Comparison of ENCODE assay signal across 8 mouse cellular contexts in the genomic region with DNA sequence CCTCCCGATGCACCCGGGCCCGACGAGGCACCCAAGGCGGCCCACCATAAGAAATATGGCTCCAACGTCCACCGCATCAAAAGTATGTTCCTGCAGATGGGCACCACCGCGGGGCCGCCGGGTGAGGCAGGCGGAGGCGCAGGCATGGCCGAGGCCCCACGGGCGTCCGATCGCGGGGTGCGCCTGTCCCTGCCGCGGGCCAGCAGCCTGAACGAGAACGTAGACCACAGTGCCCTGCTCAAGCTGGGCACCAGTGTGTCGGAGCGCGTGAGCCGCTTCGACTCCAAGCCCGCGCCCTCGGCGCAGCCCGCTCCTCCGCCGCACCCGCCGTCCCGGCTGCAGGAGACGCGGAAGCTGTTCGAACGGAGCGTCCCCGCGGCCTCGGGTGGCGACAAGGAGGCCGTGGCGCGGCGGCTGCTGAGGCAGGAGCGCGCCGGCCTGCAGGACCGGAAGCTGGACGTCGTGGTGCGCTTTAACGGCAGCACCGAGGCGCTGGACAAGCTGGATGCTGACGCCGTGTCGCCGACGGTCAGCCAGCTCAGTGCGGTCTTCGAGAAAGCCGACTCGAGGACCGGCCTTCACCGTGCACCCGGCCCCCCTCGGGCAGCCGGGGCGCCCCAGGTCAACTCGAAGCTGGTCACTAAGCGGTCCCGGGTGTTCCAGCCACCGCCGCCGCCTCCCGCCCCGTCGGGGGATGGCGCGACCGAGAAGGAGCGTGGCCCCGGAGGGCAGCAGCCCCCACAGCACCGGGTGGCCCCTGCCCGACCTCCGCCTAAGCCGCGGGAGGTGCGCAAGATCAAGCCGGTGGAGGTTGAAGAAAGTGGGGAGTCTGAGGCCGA. TPM values are rescaled to one million over a fixed set of nuclear protein-coding genes. Genes with fewer than 3 reads are reported as not detected.
A peak's percentile ranks its signal among the peaks of the same experiment; 100 is the strongest.
DNase-seq lines count a peak whose midpoint lies in the region; ATAC-seq lines count a peak whose summit lies in the region.

No protein-coding gene starts in this region.

- H3K4me1 ChIP-seq in forebrain, embryonic 15.5 days: peaks cover 76% of the 10 kb centered on the region
- H3K4me1 ChIP-seq in kidney, embryonic 14.5 days (ENCODE audit: control insufficient read depth, insufficient read depth, low read length): peaks cover 60% of the 10 kb centered on the region

- under 1% methylated on average over 99 of the region's 99 CpGs for WGBS in forebrain, embryonic 15.5 days
- WGBS in kidney, embryonic 14.5 days: under 1% methylated on average over 98 of the region's 99 CpGs

- H3K4me3 ChIP-seq in forebrain, embryonic 15.5 days: peak overlapping the region; percentile 95
- H3K4me3 ChIP-seq in kidney, embryonic 14.5 days (ENCODE audit: low read length): peak overlapping the region; percentile 94

- no peaks in the 10 kb centered on the region for H3K9me3 ChIP-seq in forebrain, embryonic 15.5 days
- H3K9me3 ChIP-seq in kidney, embryonic 14.5 days (ENCODE audit: control insufficient read depth, low read length): no peaks in the 10 kb centered on the region

- H3K27ac ChIP-seq in forebrain, embryonic 15.5 days (replicated peaks): peak overlapping the region; percentile 96
- H3K27ac ChIP-seq in kidney, embryonic 14.5 days (ENCODE audit: low read depth, low read length): peak overlapping the region; percentile 89; the same call in 1 of the 2 replicates

- peak overlapping the region; percentile 96 for H3K4me2 ChIP-seq in forebrain, embryonic 15.5 days (replicated peaks)
- peak overlapping the region; percentile 99 for H3K4me2 ChIP-seq in kidney, embryonic 14.5 days (replicated peaks; ENCODE audit: low read depth, low read length)

- H3K36me3 ChIP-seq in forebrain, embryonic 15.5 days: peaks cover 7% of the 10 kb centered on the region
- H3K36me3 ChIP-seq in kidney, embryonic 14.5 days (ENCODE audit: control insufficient read depth, insufficient read depth, low read length): peaks cover 17% of the 10 kb centered on the region

- no peak; the same call in 1 of the 2 replicates for ATAC-seq in forebrain, embryonic 15.5 days (replicated peaks)
- ATAC-seq in kidney, embryonic 14.5 days (ENCODE audit: low FRiP score, low TSS enrichment): no peak
- ATAC-seq in frontal cortex, adult (ENCODE audit: low TSS enrichment): no peak

- peak overlapping the region; percentile 97 for H3K9ac ChIP-seq in forebrain, embryonic 15.5 days (replicated peaks)
- peak overlapping the region; percentile 92 for H3K9ac ChIP-seq in kidney, embryonic 14.5 days (ENCODE audit: low read depth, low read length)

- no peaks in the 10 kb centered on the region for H3K27me3 ChIP-seq in forebrain, embryonic 15.5 days
- no peaks in the 10 kb centered on the region for H3K27me3 ChIP-seq in kidney, embryonic 14.5 days (ENCODE audit: control insufficient read depth, insufficient read depth, low read length)

- peak; percentile 44 to 60 for DNase-seq in layer of hippocampus, postnatal 36 days
- no peak for DNase-seq in layer of hippocampus, adult 18-20 months (ENCODE audit: low spot score in 2 of 2)
- peak; percentile 66 to 77 for DNase-seq in adrenal gland, postnatal 36 days
- peak; percentile 66 for DNase-seq in lung, postnatal 10 days
- DNase-seq in spleen, postnatal 10 days (ENCODE audit: low spot score in 2 of 2): peak; percentile 75 to 84

RNA-seq across cellular contexts. Expression of gene Ppp1r9b, which starts 1.0 kb away (rescaled TPM):
- total RNA-seq in layer of hippocampus, postnatal 36 days (2021): 100 to 1,000 TPM; 931 to 932 TPM
- total RNA-seq in layer of hippocampus, adult 18-20 months (2021): 1,000 to 10,000 TPM in 1 of 2 experiments, 100 to 1,000 TPM in 1; 993 to 1,036 TPM
- total RNA-seq in adrenal gland, postnatal 36 days (2021): 100 to 1,000 TPM; 119 to 120 TPM
- polyA plus RNA-seq in forebrain, embryonic 15.5 days (2015; fragmentation: Nextera tagmentation; extraction: Ambion mirVana): 23.0 and 23.9 TPM in 2 replicates
- polyA plus RNA-seq in kidney, embryonic 14.5 days (2014; fragmentation: Nextera tagmentation; extraction: Ambion mirVana): 12.0 and 14.6 TPM in 2 replicates

RNA-seq across cellular contexts. Expression of gene Sgca, which starts 15.7 kb away (rescaled TPM):
- total RNA-seq in layer of hippocampus, postnatal 36 days (2021): under 1 TPM in 1 of 2 experiments, not detected in 1; 0.48 TPM
- under 1 TPM in 1 of 2 experiments, not detected in 1; 0.27 TPM for total RNA-seq in layer of hippocampus, adult 18-20 months (2021)
- total RNA-seq in adrenal gland, postnatal 36 days (2021): not detected
- not detected in 2 replicates for polyA plus RNA-seq in forebrain, embryonic 15.5 days (2015; fragmentation: Nextera tagmentation; extraction: Ambion mirVana)
- 0.24 TPM in 1 of 2 replicates, not detected in the other for polyA plus RNA-seq in kidney, embryonic 14.5 days (2014; fragmentation: Nextera tagmentation; extraction: Ambion mirVana)

RNA-seq across cellular contexts. Expression of gene Samd14, which starts 17.8 kb away (rescaled TPM):
- total RNA-seq in layer of hippocampus, postnatal 36 days (2021): 10 to 100 TPM; 43.3 to 46.5 TPM
- 10 to 100 TPM; 38.2 to 42.8 TPM for total RNA-seq in layer of hippocampus, adult 18-20 months (2021)
- 1 to 10 TPM; 3.2 to 3.4 TPM for total RNA-seq in adrenal gland, postnatal 36 days (2021)
- polyA plus RNA-seq in forebrain, embryonic 15.5 days (2015; fragmentation: Nextera tagmentation; extraction: Ambion mirVana): 120 and 123 TPM in 2 replicates
- polyA plus RNA-seq in kidney, embryonic 14.5 days (2014; fragmentation: Nextera tagmentation; extraction: Ambion mirVana): 14.7 and 18.3 TPM in 2 replicates

RNA-seq across cellular contexts. Expression of gene Hils1, which starts 24.5 kb away (rescaled TPM):
- total RNA-seq in layer of hippocampus, postnatal 36 days (2021): not detected
- total RNA-seq in layer of hippocampus, adult 18-20 months (2021): not detected
- not detected for total RNA-seq in adrenal gland, postnatal 36 days (2021)
- polyA plus RNA-seq in forebrain, embryonic 15.5 days (2015; fragmentation: Nextera tagmentation; extraction: Ambion mirVana): not detected in 2 replicates
- not detected in 2 replicates for polyA plus RNA-seq in kidney, embryonic 14.5 days (2014; fragmentation: Nextera tagmentation; extraction: Ambion mirVana)

RNA-seq across cellular contexts. Expression of gene Pdk2, which starts 49.3 kb away (rescaled TPM):
- total RNA-seq in layer of hippocampus, postnatal 36 days (2021): 100 to 1,000 TPM; 118 to 121 TPM
- 100 to 1,000 TPM; 137 to 142 TPM for total RNA-seq in layer of hippocampus, adult 18-20 months (2021)
- 100 to 1,000 TPM in 1 of 2 experiments, 10 to 100 TPM in 1; 70.0 to 103 TPM for total RNA-seq in adrenal gland, postnatal 36 days (2021)
- 26.4 and 27.3 TPM in 2 replicates for polyA plus RNA-seq in forebrain, embryonic 15.5 days (2015; fragmentation: Nextera tagmentation; extraction: Ambion mirVana)
- 30.0 and 46.5 TPM in 2 replicates for polyA plus RNA-seq in kidney, embryonic 14.5 days (2014; fragmentation: Nextera tagmentation; extraction: Ambion mirVana)

Comparison
In these comparisons a context has a peak if more than half of its experiments do, and no peak if none do; other contexts are left out.
1. DNase-seq: peak in layer of hippocampus, postnatal 36 days (2 of 2), adrenal gland, postnatal 36 days (2 of 2), lung, postnatal 10 days (single experiment) and spleen, postnatal 10 days (2 of 2); none in layer of hippocampus, adult 18-20 months (0 of 2).
2. RNA of gene Ppp1r9b, which starts 1.0 kb away (total RNA-seq): 993 to 1,036 TPM in layer of hippocampus, adult 18-20 months and 931 to 932 TPM in layer of hippocampus, postnatal 36 days; 119 to 120 TPM in adrenal gland, postnatal 36 days; every median in the first group is over 4 times any median in the second.
3. RNA of gene Samd14, which starts 17.8 kb away (total RNA-seq): 43.3 to 46.5 TPM in layer of hippocampus, postnatal 36 days and 38.2 to 42.8 TPM in layer of hippocampus, adult 18-20 months; 3.2 to 3.4 TPM in adrenal gland, postnatal 36 days; every median in the first group is over 4 times any median in the second.